Mouse (Mus musculus) adrenal gland, adult (tissue): Measurements from ENCODE around the gene Mettl26.
A peak's percentile ranks its signal among the peaks of the same experiment; 100 is the strongest.

Source experiments
- DNase-seq, 2 experiments: peaks; one replicate each; pipeline ENCODE4 v3.0.0; 2022 to 2023; ENCODE audit warnings: low spot score in 1 of 2; ENCODE audit not compliant: inconsistent age in 2 of 2

The Mettl26 gene

GRCm38 (mm10) chr17:25874721-25875170 is at the start of gene Mettl26:
TSS of gene Mettl26 (plus strand) at chr17:25875074.
- DNase-seq = peak; percentile 89 to 99

GRCm38 (mm10) chr17:25825311-25825710 is 49.6 kb upstream of the Mettl26 start:
- no peak for DNase-seq

DNA sequence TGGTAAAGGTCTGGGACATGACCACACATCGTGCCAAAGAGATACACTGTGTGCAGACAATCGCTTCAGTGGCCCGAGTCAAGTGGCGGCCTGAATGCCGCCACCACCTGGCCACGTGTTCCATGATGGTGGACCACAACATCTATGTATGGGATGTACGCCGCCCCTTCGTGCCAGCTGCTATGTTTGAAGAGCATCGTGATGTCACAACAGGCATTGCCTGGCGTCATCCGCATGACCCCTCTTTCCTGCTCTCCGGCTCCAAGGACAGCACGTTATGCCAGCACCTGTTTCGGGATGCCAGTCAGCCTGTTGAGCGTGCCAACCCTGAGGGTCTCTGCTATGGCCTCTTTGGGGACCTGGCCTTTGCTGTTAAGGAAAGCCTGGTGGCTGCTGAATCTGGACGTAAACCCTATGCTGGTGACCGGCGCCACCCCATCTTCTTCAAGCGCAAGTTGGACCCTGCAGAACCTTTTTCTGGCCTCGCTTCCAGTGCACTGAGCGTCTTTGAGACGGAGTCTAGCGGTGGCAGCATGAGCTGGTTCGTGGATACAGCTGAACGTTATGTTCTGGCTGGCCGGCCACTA is 48.8 kb upstream of the Mettl26 start:
- peak in 1 of 2 experiments; percentile 18 for DNase-seq

DNA sequence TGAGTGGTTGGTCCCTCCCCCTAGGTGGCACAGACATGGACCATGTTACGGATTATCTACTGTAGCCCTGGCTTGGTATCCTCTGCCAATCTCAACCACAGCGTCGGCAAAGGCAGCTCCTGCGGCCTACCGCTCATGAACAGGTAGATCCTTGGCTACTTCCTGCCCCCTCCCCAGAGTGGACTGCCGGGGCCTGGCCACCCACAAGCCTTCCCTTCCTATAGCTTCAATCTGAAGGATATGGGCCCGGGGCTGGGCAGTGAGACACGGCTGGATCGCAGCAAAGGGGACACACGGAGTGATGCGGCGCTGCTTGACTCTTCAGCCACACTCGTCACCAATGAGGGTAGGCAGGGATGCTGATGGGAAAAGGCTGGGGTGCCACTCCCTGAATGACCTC is 47.9 kb upstream of the Mettl26 start:
- peak; percentile 21 to 33 for DNase-seq

DNA sequence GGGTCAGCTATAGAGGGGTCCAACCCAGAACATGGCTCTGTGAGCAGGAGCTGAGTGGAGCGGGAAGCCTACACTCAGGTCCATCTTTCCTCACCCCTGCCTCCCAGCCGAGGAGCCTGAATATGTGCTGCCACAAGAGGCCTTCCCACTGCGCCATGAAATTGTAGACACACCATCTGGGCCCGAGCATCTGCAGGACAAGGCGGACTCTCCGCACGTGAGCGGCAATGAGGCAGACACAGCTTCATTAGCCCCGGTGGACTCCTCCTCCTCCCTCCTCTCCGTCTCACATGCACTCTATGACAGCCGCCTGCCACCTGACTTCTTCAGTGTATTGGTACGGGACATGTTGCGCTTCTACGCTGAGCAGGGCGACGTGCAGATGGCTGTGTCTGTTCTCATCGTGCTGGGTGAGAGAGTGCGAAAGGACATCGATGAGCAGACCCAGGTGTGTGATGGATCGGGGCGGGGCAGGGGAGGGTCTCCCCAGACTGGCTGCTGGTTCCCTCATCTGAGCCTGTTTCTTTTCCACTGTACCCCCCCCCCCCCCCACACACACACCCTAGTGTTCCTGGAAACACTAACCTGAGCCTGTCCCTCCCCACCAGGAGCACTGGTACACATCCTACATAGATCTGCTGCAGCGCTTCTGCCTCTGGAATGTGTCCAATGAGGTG is 47.2 kb upstream of the Mettl26 start:
- DNase-seq = peak in 1 of 2 experiments; percentile 25

DNA sequence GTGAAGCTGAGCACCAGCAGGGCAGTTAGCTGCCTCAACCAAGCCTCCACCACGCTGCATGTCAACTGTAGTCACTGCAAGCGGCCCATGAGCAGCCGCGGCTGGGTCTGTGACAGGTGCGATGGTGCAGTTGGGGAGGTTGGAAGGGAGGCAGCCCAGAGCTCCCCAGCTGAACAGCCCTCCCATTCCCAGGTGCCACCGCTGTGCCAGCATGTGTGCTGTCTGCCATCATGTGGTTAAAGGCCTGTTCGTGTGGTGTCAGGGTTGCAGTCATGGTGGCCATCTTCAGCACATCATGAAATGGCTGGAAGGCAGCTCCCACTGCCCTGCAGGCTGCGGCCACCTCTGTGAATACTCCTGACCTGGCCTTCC is 46.7 kb upstream of the Mettl26 start:
- peak in 1 of 2 experiments; percentile 45 for DNase-seq

- peak; percentile 82 to 95 for DNase-seq
Measured at GRCm38 (mm10) chr17:25828712-25829557, 45.9 kb upstream of the Mettl26 start, which contains the start of gene Jmjd8. TSS of gene Jmjd8 (plus strand) at chr17:25828867.

DNA sequence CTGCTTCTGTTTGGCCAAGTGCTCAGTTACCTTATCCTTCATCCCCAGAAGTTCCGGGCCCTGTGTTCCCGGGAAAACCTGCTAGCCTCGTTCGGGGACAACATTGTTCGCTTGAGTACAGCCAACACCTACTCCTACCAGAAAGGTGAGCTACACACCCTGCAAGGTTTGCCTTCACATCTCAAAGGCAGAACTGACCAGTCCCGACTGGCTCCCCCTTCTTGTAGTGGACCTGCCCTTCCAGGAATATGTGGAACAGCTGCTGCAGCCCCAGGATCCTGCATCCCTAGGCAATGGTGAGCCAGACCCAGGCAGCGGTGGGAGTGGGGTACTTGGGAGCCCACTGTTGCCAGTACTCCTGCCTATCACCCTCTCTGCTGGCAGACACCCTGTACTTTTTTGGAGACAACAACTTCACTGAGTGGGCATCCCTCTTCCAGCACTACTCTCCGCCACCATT is 45.3 kb upstream of the Mettl26 start:
- DNase-seq = peak in 1 of 2 experiments; percentile 36

DNA sequence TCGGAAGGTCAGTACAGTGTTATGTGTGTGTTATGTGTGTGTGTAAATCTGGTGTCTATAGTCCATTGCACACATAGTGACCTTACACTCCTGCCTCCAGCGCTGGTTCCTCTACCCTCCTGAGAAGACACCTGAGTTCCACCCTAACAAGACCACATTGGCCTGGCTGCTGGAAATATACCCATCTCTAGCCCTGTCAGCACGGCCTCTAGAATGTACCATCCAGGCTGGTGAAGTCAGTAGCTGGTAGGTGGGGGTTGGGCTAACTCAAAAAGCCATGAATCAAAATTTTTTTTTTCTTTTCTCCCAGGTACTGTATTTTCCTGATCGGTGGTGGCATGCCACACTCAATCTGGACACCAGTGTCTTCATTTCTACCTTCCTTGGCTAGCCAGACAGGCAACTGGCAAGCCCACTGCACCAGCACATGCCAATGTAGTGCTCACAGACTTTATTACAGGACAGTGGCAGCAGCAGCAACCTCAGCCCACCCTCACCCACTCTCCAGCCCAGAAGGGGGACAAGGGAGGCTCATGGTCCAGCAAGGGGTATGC is 44.6 kb upstream of the Mettl26 start:
- peak; percentile 12 to 59 for DNase-seq

- DNase-seq = peak; percentile 35 to 65
Measured at GRCm38 (mm10) chr17:25830806-25831431, 44.0 kb upstream of the Mettl26 start.

DNA sequence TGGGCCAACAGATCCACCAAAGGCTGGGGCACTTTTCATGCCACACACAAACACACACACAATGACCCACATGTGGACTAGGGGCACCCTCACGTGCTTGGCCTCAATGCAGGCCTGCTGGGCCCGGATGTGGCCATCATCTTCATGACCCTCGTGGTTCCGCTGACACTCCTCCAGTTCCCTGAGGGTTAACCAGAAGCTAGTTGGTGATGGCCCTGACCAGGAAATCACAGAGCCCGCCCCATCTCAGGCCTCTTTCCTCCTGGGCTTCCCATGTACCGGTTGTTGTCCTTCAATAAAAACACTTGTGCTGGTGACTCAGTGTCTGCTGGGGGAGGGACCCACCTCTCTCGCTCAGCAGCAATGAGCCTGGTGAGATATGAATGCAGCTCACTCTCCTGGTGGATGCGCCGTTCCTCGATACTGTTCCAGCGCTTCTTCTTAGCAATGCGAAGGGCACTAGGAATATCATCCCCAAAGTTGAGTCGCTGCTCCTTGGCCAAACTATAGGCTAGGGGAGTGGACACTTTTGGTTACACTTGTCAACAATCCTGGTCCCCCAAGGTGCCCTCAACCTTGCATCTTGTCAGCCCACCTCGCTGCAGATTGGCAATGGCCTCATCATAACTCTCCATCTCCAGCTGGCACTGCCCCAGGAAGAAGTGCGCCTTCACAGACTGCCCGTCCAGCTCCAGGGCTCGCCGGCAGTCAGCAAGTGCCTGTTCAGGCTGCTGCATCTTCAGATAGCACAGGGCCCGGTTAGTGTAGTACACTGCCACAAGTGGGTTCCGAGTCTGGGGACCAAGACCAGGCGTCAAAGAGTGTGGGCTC is 43.2 kb upstream of the Mettl26 start:
- peak; percentile 84 to 89 for DNase-seq

DNA sequence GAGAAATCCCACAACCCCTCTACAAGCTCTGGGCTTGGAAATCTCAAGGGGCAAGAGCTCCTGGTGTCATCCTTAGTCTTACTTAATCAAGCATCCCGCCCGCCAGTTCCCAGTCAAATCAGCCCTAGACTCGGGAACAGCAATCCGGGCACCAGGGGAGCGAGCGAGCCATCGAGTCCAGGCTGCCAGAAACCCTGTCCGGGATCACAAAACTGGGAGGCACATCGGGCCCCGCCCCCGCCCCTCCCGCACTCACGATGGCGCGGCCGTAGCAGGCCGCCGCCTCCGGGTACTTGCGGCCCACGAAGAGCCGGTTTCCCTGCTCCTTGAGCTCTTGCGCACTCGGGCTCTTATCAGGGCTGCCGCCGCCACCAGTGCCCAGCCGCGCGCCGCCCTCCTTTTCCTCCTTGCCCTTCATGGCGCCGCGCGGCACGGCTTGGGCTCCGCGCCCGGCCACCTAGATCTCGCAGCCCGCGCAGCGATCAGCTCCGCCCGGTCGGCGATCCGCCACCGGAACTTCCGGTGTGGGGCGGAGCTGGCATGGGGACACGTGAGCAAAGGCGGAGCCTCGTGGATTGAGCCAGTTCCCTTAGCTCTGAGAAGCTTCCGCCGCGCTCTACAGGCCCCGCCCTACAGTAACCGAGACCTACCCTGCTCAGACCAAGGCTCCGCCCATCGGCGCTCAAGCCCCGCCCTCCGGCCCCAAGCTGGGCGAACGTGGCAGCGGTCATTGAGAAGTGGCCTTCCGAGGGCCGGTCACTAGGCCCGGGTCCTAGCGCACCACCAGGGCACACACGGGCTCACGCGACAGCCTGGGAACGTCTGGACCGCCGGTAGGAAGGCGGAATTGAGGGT is 42.2 kb upstream of the Mettl26 start:
- DNase-seq = peak; percentile 100

- DNase-seq = peak; percentile 96 to 99
Measured at GRCm38 (mm10) chr17:25833291-25833663, 41.6 kb upstream of the Mettl26 start, which contains the start of gene Stub1. TSS of gene Stub1 (minus strand) at chr17:25833404.

- peak; percentile 64 to 85 for DNase-seq
Measured at GRCm38 (mm10) chr17:25833961-25834594, 40.8 kb upstream of the Mettl26 start.

GRCm38 (mm10) chr17:25834595-25835222 is 40.2 kb upstream of the Mettl26 start:
- DNase-seq = peak; percentile 41 to 64

- DNase-seq = peak; percentile 46 to 54
Measured at GRCm38 (mm10) chr17:25835301-25835700, 39.6 kb upstream of the Mettl26 start.

DNA sequence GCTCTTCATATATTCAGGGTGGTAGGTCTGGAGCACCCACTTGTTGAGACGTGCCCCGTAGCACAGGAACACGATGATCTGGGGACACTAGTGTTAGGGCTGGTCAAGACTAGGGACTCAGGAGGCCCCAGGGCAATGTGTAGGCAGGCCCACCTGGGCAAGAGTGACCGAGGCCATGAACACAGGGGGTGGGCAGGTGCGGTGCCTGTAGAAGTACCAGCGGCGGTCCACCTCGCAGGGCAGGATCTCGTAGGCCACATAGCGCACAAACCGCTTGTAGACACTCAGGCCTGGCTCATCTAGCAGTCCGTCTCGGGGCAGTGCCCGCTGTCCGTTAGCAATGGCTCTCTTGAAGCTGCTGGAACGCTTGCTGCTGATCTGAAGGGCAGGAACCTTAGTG is 39.1 kb upstream of the Mettl26 start:
- peak; percentile 39 to 66 for DNase-seq
